Mouse (Mus musculus): ENCODE measurements at regions not wholly inside any gene's neighbourhood (a gene's known extent, or its start where the extent isn't known, plus 50 kb on each side); places are given as distances from the start of the nearest gene placed in this dataset.
A peak's percentile ranks its signal among the peaks of the same experiment; 100 is the strongest.

- no peak for DNase-seq
Measured at GRCm38 (mm10) chr12:27139683-27140334, 202.6 kb downstream of the Sox11 start.

GRCm38 (mm10) chr12:27138663-27139633 lies 203.4 kb downstream of the Sox11 start:
- DNase-seq: no peak

GRCm38 (mm10) chr12:27135997-27136559 lies 206.3 kb downstream of the Sox11 start:
- peak; percentile 41 for DNase-seq

GRCm38 (mm10) chr12:27130544-27130943 lies 211.8 kb downstream of the Sox11 start:
- DNase-seq: no peak

GRCm38 (mm10) chr12:27127054-27127605 lies 215.2 kb downstream of the Sox11 start:
- no peak for DNase-seq

- no peak for DNase-seq
Measured at GRCm38 (mm10) chr12:27118581-27118980, 223.8 kb downstream of the Sox11 start.

- DNase-seq: no peak
Measured at GRCm38 (mm10) chr12:27115392-27115791, 227.0 kb downstream of the Sox11 start.

- DNase-seq: no peak
Measured at GRCm38 (mm10) chr12:27104925-27105571, 237.3 kb downstream of the Sox11 start.

GRCm38 (mm10) chr12:27102996-27103395 lies 239.4 kb downstream of the Sox11 start:
- DNase-seq: no peak

- no peak for DNase-seq
Measured at GRCm38 (mm10) chr12:27089206-27089605, 253.2 kb downstream of the Sox11 start.

- DNase-seq: no peak
Measured at GRCm38 (mm10) chr12:27085890-27086289, 256.5 kb downstream of the Sox11 start.

GRCm38 (mm10) chr12:27083645-27084550 lies 258.5 kb downstream of the Sox11 start:
- no peak for DNase-seq

- no peak for DNase-seq
Measured at GRCm38 (mm10) chr12:27083089-27083488, 259.3 kb downstream of the Sox11 start.

- DNase-seq: peak; percentile 14
Measured at GRCm38 (mm10) chr12:27082624-27083023, 259.8 kb downstream of the Sox11 start.

- no peak for DNase-seq
Measured at GRCm38 (mm10) chr12:27076107-27076738, 266.2 kb downstream of the Sox11 start.

GRCm38 (mm10) chr12:27065011-27065517 lies 277.3 kb downstream of the Sox11 start:
- no peak for DNase-seq

- DNase-seq: no peak
Measured at GRCm38 (mm10) chr12:27063518-27063917, 278.9 kb downstream of the Sox11 start.

- no peak for DNase-seq
Measured at GRCm38 (mm10) chr12:27062511-27063264, 279.7 kb downstream of the Sox11 start.

GRCm38 (mm10) chr12:27062061-27062461 lies 280.3 kb downstream of the Sox11 start:
- peak; percentile 8 for DNase-seq

Measured in kidney, postnatal 14 days (tissue).